Mouse (Mus musculus): ENCODE results near the gene Rbbp5. TPM values are rescaled to one million over a fixed set of nuclear protein-coding genes. Genes with fewer than 3 reads are reported as not detected.
A peak's percentile ranks its signal among the peaks of the same experiment; 100 is the strongest.
"Not testable (repeated sequence)": the region's sequence is repeated elsewhere in the genome, so short reads cannot be mapped to it uniquely, and the experiment has no call there.

Rbbp5 gene
- total RNA-seq (2014; fragmentation: Nextera tagmentation) (48.7 and 52.0 TPM in 2 replicates), total RNA-seq (2017) (81.3 and 83.9 TPM in 2 replicates)

GRCm38 (mm10) chr1:132476928-132477691, at the start of gene Rbbp5:
Gene Rbbp5 (plus strand): TSS chr1:132477365.
- peak; percentile 83 for ATAC-seq (replicated peaks; ENCODE audit: low FRiP score, low TSS enrichment, poor library complexity, severe bottlenecking)

- no peak for ATAC-seq (replicated peaks; ENCODE audit: low FRiP score, low TSS enrichment, poor library complexity, severe bottlenecking)
These were observed 46.3 kb upstream of the Rbbp5 start for GRCm38 (mm10) chr1:132430818-132431217.

- ATAC-seq (replicated peaks; ENCODE audit: low FRiP score, low TSS enrichment, poor library complexity, severe bottlenecking), result no peak
These were observed 45.4 kb upstream of the Rbbp5 start for GRCm38 (mm10) chr1:132431716-132432115.

- no peak for ATAC-seq (replicated peaks; ENCODE audit: low FRiP score, low TSS enrichment, poor library complexity, severe bottlenecking)
These were observed 43.8 kb upstream of the Rbbp5 start for GRCm38 (mm10) chr1:132433349-132433748.

GRCm38 (mm10) chr1:132434032-132434431, 43.1 kb upstream of the Rbbp5 start:
- ATAC-seq (replicated peaks; ENCODE audit: low FRiP score, low TSS enrichment, poor library complexity, severe bottlenecking), result no peak

GRCm38 (mm10) chr1:132436320-132436958, 40.7 kb upstream of the Rbbp5 start:
- ATAC-seq (replicated peaks; ENCODE audit: low FRiP score, low TSS enrichment, poor library complexity, severe bottlenecking), result no peak

GRCm38 (mm10) chr1:132436960-132437359, 40.2 kb upstream of the Rbbp5 start:
- no peak for ATAC-seq (replicated peaks; ENCODE audit: low FRiP score, low TSS enrichment, poor library complexity, severe bottlenecking)

- no peak for ATAC-seq (replicated peaks; ENCODE audit: low FRiP score, low TSS enrichment, poor library complexity, severe bottlenecking)
These were observed 39.8 kb upstream of the Rbbp5 start for GRCm38 (mm10) chr1:132437389-132437788.

GRCm38 (mm10) chr1:132440896-132441435, 36.2 kb upstream of the Rbbp5 start:
- ATAC-seq (replicated peaks; ENCODE audit: low FRiP score, low TSS enrichment, poor library complexity, severe bottlenecking), result no peak

- ATAC-seq (replicated peaks; ENCODE audit: low FRiP score, low TSS enrichment, poor library complexity, severe bottlenecking), result no peak
These were observed 27.4 kb upstream of the Rbbp5 start for GRCm38 (mm10) chr1:132449742-132450141.

GRCm38 (mm10) chr1:132464651-132465050, 12.5 kb upstream of the Rbbp5 start:
- no peak for ATAC-seq (replicated peaks; ENCODE audit: low FRiP score, low TSS enrichment, poor library complexity, severe bottlenecking)

- no peak for ATAC-seq (replicated peaks; ENCODE audit: low FRiP score, low TSS enrichment, poor library complexity, severe bottlenecking)
These were observed 8.2 kb upstream of the Rbbp5 start for GRCm38 (mm10) chr1:132468926-132469325.

GRCm38 (mm10) chr1:132469519-132469918, 7.6 kb upstream of the Rbbp5 start:
- 0 out of 2 replicates have a peak, but pooled peaks have one; percentile 13 for ATAC-seq (replicated peaks; ENCODE audit: low FRiP score, low TSS enrichment, poor library complexity, severe bottlenecking)

- ATAC-seq (replicated peaks; ENCODE audit: low FRiP score, low TSS enrichment, poor library complexity, severe bottlenecking), result not testable (repeated sequence)
These were observed 7.1 kb upstream of the Rbbp5 start for GRCm38 (mm10) chr1:132470031-132470430.

GRCm38 (mm10) chr1:132471032-132471431, 6.1 kb upstream of the Rbbp5 start:
- ATAC-seq (replicated peaks; ENCODE audit: low FRiP score, low TSS enrichment, poor library complexity, severe bottlenecking), result no peak

- ATAC-seq (replicated peaks; ENCODE audit: low FRiP score, low TSS enrichment, poor library complexity, severe bottlenecking), result no peak
These were observed 5.7 kb upstream of the Rbbp5 start for GRCm38 (mm10) chr1:132471499-132471898.

GRCm38 (mm10) chr1:132472537-132472936, 4.6 kb upstream of the Rbbp5 start:
- no peak for ATAC-seq (replicated peaks; ENCODE audit: low FRiP score, low TSS enrichment, poor library complexity, severe bottlenecking)

- no peak for ATAC-seq (replicated peaks; ENCODE audit: low FRiP score, low TSS enrichment, poor library complexity, severe bottlenecking)
These were observed 2.7 kb upstream of the Rbbp5 start for GRCm38 (mm10) chr1:132474496-132474895.

- ATAC-seq (replicated peaks; ENCODE audit: low FRiP score, low TSS enrichment, poor library complexity, severe bottlenecking), result peak; percentile 58
These were observed 614 bp upstream of the Rbbp5 start for GRCm38 (mm10) chr1:132476575-132476927.

GRCm38 (mm10) chr1:132479438-132479837, 2.3 kb downstream of the Rbbp5 start:
- no peak for ATAC-seq (replicated peaks; ENCODE audit: low FRiP score, low TSS enrichment, poor library complexity, severe bottlenecking)

GRCm38 (mm10) chr1:132481619-132482018, 4.5 kb downstream of the Rbbp5 start:
- no peak for ATAC-seq (replicated peaks; ENCODE audit: low FRiP score, low TSS enrichment, poor library complexity, severe bottlenecking)
